Mouse (Mus musculus) forebrain, embryonic 10.5 days (tissue): ENCODE results near the gene Rere. TPM values are rescaled to one million over a fixed set of nuclear protein-coding genes. Genes with fewer than 3 reads are reported as not detected.

Experiments
- DNase-seq: peaks from one replicate; pipeline ENCODE4 v3.0.0-alpha.2; 2017; ENCODE audit warnings: low spot score; ENCODE audit errors: extremely low spot score
- H3K27ac ChIP-seq: fragments of 300-500 bp; sonication (generic); 2 replicates; pipeline ENCODE4 v1.5.1; 2016; ENCODE audit warnings: mild to moderate bottlenecking
- H3K27me3 ChIP-seq: fragments of 300-500 bp; sonication (generic); 2 replicates; pipeline ENCODE4 v1.6.1; 2016; ENCODE audit warnings: mild to moderate bottlenecking; ENCODE audit not compliant: poor library complexity, severe bottlenecking
- H3K36me3 ChIP-seq: fragments of 300-500 bp; sonication (generic); replicated peaks from 2 replicates; pipeline ENCODE4 v1.6.1; 2016; ENCODE audit warnings: mild to moderate bottlenecking, moderate library complexity
- H3K4me1 ChIP-seq: fragments of 300-500 bp; sonication (generic); 2 replicates; pipeline ENCODE4 v1.6.1; 2016
- H3K4me3 ChIP-seq: fragments of 300-500 bp; sonication (generic); 2 replicates; pipeline ENCODE4 v1.5.1; 2016; ENCODE audit warnings: mild to moderate bottlenecking, moderate library complexity
- H3K9me3 ChIP-seq: fragments of 300-500 bp; sonication (generic); 2 replicates; pipeline ENCODE4 v1.6.1; 2016; ENCODE audit warnings: mild to moderate bottlenecking, moderate library complexity
- WGBS: fragments of 180-500 bp; shearing (Covaris S2); methylation state at CpG from one replicate; pipeline ENCODE4 v1.1.7; 2016; 5-methylcytosine and 5-hydroxymethylcytosine counted together
- polyA plus RNA-seq: library from polyadenylated mRNA; unstranded; fragments of >200 nt; fragmentation: Nextera tagmentation; extraction: Ambion mirVana; gene quantifications from 2 replicates; pipeline ENCODE4 v1.2.1, GENCODE M21; 2016

The Rere gene
- polyA plus RNA-seq, 1 experiment from 2014 or later = 31.1 TPM

DNA sequence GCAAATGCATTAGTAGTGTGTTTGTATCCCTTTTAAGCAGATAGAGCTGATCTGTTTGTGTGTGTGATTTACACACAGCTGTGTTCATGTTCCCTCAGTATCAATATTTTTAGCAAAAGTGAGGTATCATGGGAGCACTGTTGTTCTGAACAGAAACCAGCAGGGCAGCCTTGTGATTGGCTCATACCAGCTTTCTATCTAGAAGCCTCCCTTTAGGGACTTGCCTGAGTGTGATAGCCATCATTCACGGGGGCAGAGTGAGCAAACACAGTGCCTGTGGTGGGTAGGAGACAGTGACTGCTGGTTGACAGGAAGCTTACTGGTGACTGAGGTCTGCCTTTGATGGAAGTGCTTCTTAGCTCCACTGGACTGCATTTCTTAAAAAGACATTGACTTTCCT is 276.5 kb downstream of the Rere start:
- peaks cover 18% of the 10 kb centered on the region for H3K4me1 ChIP-seq
- H3K27me3 ChIP-seq = no peaks in the 10 kb centered on the region
- no peak overlapping the region for H3K4me3 ChIP-seq
- no peak for DNase-seq
- 79% methylated on average over 1 of the region's 1 CpGs for WGBS
- no peak overlapping the region for H3K27ac ChIP-seq
- H3K36me3 ChIP-seq = peaks cover 41% of the 10 kb centered on the region
- H3K9me3 ChIP-seq = no peaks in the 10 kb centered on the region

GRCm38 (mm10) chr4:150559514-150559913 is 278.1 kb downstream of the Rere start:
- 90% methylated on average over 3 of the region's 3 CpGs for WGBS
- Histone ChIP-seq H3K36me3 (peaks cover 33% of the 10 kb centered on the region), H3K4me1 (peaks cover 28% of the 10 kb centered on the region), H3K4me3 (no peak overlapping the region), H3K27me3 (no peaks in the 10 kb centered on the region), H3K9me3 (no peaks in the 10 kb centered on the region), H3K27ac (no peak overlapping the region)
- no peak for DNase-seq

- peaks cover 19% of the 10 kb centered on the region for H3K36me3 ChIP-seq
- WGBS = 75% methylated on average over 5 of the region's 5 CpGs
- DNase-seq = no peak
- H3K4me3 ChIP-seq = no peak overlapping the region
- no peaks in the 10 kb centered on the region for H3K27me3 ChIP-seq
- no peak overlapping the region for H3K27ac ChIP-seq
- H3K9me3 ChIP-seq = no peaks in the 10 kb centered on the region
- peaks cover 25% of the 10 kb centered on the region for H3K4me1 ChIP-seq
These were observed 281.8 kb downstream of the Rere start for GRCm38 (mm10) chr4:150563281-150563680.

- Histone ChIP-seq H3K4me3 (no peak overlapping the region), H3K36me3 (peaks cover 15% of the 10 kb centered on the region), H3K9me3 (no peaks in the 10 kb centered on the region), H3K4me1 (peaks cover 51% of the 10 kb centered on the region), H3K27ac (no peak overlapping the region), H3K27me3 (no peaks in the 10 kb centered on the region)
- 89% methylated on average over 6 of the region's 6 CpGs for WGBS
- no peak for DNase-seq
These were observed 284.7 kb downstream of the Rere start for GRCm38 (mm10) chr4:150566193-150566592.

GRCm38 (mm10) chr4:150568318-150569134 is 287.1 kb downstream of the Rere start:
- no peaks in the 10 kb centered on the region for H3K9me3 ChIP-seq

GRCm38 (mm10) chr4:150569135-150569833 is 287.8 kb downstream of the Rere start:
- Histone ChIP-seq H3K36me3 (peaks cover 26% of the 10 kb centered on the region), H3K27me3 (no peaks in the 10 kb centered on the region), H3K4me3 (peak overlapping the region; percentile 63), H3K27ac (peak overlapping the region; percentile 91), H3K4me1 (peaks cover 42% of the 10 kb centered on the region), H3K9me3 (no peaks in the 10 kb centered on the region)
- WGBS = 2% methylated on average over 73 of the region's 73 CpGs
- peak; percentile 74 for DNase-seq

More at GRCm38 (mm10) chr4:150568318-150569134, 287.1 kb downstream of the Rere start:
- Histone ChIP-seq H3K27ac (peak overlapping the region; percentile 91), H3K4me1 (peaks cover 46% of the 10 kb centered on the region), H3K36me3 (peaks cover 23% of the 10 kb centered on the region), H3K27me3 (no peaks in the 10 kb centered on the region), H3K4me3 (peak overlapping the region; percentile 63)
- no peak for DNase-seq
- WGBS = 43% methylated on average over 9 of the region's 9 CpGs

DNA sequence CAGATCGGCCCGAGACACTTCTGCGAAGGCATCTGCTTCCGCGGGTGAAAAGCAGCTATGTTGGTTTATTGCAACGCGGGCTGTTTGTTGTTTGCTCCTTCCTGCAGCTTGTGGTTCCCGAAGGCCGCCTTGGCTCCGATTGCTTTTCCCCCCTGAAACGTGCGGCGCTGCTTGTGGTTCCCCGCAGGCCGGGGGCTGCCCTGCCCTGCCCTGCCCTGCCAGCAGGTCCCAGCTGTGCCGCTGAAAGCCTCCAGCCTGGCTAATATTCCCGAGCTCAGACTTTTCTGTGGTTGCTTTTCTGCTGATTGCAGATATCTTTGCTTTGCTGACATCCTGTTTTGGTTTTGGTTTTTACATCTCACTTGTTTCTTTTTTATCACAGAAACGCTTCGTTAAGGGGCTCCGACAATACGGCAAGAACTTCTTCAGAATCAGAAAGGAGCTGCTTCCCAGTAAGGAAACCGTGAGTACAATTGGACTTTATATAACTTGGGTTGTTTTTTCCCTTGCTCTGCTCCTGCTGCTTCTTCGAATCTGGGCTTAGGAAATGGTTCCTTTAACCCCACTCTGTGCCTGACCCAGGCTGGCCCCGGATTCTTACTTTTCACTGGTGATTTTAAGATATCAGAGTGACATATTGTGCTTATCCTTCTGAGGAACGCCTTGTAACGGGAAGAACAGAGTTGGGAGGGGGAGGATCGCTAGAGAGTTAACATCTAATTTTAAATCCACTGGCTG is 288.6 kb downstream of the Rere start:
- WGBS = 6% methylated on average over 27 of the region's 27 CpGs
- Histone ChIP-seq H3K27ac (peak overlapping the region; percentile 91), H3K4me3 (peak overlapping the region; percentile 63), H3K36me3 (peaks cover 32% of the 10 kb centered on the region), H3K4me1 (peaks cover 42% of the 10 kb centered on the region), H3K9me3 (no peaks in the 10 kb centered on the region), H3K27me3 (no peaks in the 10 kb centered on the region)
- DNase-seq = no peak

- Histone ChIP-seq H3K9me3 (no peaks in the 10 kb centered on the region), H3K27ac (no peak overlapping the region), H3K4me3 (peak overlapping the region; percentile 63), H3K36me3 (peaks cover 38% of the 10 kb centered on the region), H3K27me3 (no peaks in the 10 kb centered on the region), H3K4me1 (peaks cover 42% of the 10 kb centered on the region)
- no peak for DNase-seq
- 55% methylated on average over 2 of the region's 2 CpGs for WGBS
These were observed 289.3 kb downstream of the Rere start for GRCm38 (mm10) chr4:150570793-150571192.

GRCm38 (mm10) chr4:150572104-150572691 is 290.8 kb downstream of the Rere start:
- Histone ChIP-seq H3K4me3 (no peak overlapping the region), H3K36me3 (peaks cover 48% of the 10 kb centered on the region), H3K9me3 (no peaks in the 10 kb centered on the region), H3K27ac (no peak overlapping the region), H3K4me1 (peaks cover 42% of the 10 kb centered on the region), H3K27me3 (no peaks in the 10 kb centered on the region)
- WGBS = 83% methylated on average over 7 of the region's 7 CpGs
- no peak for DNase-seq

DNA sequence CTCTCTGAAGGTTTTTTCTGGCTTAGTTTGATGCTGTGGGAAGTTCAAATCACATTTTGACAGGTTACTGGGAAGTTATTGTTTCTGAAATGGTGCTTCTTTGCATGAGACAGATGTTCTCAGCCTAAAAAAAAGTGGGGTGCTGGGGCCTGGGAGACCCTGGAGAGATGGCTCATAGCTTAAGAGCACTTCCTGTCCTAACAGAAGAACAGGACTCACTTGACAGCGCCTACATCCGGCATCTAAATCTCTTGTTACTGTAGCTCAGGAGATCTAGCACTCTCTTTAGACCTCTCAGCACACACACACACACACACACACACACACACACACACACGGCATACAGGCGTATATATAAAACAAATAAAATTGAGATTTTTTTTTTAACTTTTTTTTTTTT is 291.5 kb downstream of the Rere start:
- 97% methylated on average over 4 of the region's 4 CpGs for WGBS

DNA sequence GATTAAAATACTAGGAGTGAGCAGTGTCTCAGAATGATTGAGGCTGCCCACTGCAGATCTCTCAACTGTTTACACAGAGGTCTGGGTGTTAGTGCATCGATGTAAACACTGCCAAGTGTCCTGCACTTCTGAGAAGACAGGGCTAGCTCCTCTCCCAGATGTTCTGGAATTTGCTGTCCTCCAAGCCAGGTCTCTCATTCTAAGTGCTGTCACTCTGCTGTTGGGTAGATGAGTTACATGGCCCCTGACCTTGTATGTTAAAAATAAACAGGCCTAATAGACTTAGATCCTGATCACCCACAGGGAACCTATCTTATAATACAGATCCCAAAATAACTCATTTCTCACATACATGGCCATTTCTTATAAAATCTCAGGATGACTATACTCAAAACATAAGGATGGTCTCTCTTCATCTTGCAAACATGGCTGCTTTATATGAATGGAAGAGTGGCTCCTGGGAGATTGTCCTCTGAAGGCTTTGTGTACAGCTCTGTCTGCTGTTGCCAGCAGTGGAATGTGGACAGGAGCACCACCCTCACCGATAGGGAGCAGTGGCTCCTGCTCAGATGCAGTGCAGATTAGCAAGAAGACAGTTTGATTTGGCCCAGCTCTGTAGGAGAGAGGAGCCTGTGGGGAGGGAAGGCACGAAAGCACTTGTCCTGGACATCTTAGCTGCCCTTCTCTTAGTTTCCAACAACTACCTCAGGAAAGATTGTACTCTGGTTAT is 294.1 kb downstream of the Rere start:
- peaks cover 55% of the 10 kb centered on the region for H3K36me3 ChIP-seq
- no peaks in the 10 kb centered on the region for H3K9me3 ChIP-seq
- WGBS = 90% methylated on average over 3 of the region's 3 CpGs

More for the DNA sequence above, 291.5 kb downstream of the Rere start:
- Histone ChIP-seq H3K9me3 (no peaks in the 10 kb centered on the region), H3K27ac (no peak overlapping the region), H3K36me3 (peaks cover 53% of the 10 kb centered on the region), H3K27me3 (no peaks in the 10 kb centered on the region), H3K4me1 (peaks cover 35% of the 10 kb centered on the region), H3K4me3 (no peak overlapping the region)
- DNase-seq = no peak

DNA sequence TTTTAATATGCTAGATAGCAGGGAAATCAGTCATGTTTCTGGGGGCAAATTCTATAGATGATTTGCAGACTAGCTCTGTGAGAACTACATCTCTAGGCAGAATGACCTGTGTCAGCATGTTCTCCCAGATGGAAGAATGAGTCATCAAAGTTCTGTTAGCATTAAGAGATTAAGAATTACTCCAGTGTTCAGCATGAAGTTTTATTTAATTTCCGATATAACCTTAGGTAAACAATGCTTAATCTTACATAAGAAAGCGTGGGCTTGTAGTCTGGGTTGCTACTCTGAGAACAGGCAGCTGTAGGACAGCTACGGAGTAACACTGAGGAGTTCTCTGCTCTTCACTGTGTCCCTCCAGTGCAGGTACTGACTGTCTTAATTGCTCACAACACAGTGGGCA is 294.9 kb downstream of the Rere start:
- DNase-seq = no peak
- WGBS = 94% methylated on average over 3 of the region's 3 CpGs
- Histone ChIP-seq H3K4me3 (no peak overlapping the region), H3K27me3 (no peaks in the 10 kb centered on the region), H3K27ac (no peak overlapping the region), H3K9me3 (no peaks in the 10 kb centered on the region), H3K4me1 (peaks cover 5% of the 10 kb centered on the region), H3K36me3 (peaks cover 64% of the 10 kb centered on the region)

More for the DNA sequence above, 294.1 kb downstream of the Rere start:
- Histone ChIP-seq H3K4me1 (peaks cover 12% of the 10 kb centered on the region), H3K4me3 (no peak overlapping the region), H3K27ac (no peak overlapping the region), H3K27me3 (no peaks in the 10 kb centered on the region)
- DNase-seq = no peak
